Mouse (Mus musculus): ENCODE measurements around the gene Naa15.
"Not testable (repeated sequence)": the region's sequence is repeated elsewhere in the genome, so short reads cannot be mapped to it uniquely, and the experiment has no call there.

Gene Naa15

DNA sequence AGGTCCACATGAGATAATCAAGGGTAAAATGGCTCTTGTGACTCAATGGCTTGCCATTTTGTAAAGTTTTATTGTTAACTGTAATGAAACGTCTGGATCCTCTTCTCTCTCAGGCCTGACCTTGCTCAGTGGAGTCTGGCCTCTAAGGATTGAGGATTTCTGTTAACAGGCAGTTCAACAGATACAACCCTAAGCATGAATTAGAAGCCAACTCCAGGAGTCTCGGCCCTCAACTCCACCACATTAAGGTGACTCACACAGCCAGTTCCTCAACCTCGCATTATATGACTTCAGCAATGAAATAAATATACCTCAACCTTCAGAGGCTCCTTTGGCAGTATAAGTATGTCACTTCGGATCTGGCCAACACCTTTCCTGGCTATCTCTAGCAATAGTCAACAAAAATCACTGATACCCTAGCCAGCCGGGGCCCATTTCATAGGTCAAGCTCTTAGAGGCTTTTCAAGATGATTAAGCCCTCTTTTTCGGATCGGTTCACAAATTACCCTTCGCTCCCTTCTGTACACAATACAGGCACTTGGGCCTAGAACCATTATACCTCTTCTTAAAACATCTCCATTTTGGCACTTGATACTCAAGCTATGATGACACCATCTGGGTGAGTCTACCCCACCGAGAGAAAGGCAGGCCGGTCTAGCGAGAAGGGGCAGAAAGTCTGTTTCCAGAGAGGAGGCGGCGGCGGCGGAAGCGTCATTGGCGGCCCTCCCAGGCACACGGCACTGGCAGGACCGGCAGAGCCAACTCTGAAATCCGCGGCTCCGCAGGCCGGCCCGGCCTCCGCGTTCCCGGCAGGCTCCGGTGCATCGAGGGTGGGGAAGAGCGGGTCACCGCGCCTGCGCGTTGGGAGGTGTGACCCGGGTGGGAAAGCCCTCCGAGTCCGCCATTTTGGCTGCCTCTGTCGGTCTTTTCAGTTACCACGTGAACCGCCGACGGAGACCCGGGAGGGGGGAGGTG is at the start of gene Naa15:
TSS of gene Naa15 (plus strand) at position 51 of the 975 bp plus-strand sequence.
- DNase-seq (ENCODE audit: low read depth in 2 of 2, low spot score in 2 of 2): peak; percentile 93

DNA sequence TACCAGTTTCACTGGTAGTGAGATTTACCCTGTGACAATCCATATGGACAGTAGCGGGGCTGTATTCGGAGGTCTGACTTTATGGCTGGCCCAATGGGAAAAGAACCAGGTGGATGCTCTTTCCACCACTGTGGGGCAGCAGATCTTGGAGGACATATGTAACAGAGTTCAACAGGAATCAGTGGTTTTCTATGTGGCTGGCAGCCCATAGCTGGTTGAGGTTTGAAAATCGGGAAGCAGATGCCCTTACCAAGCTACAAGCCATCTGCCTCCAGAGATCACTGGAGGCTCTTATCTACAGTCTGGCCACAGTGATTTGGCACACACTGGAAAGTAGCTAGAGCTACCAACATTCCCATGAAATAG is 49.4 kb upstream of the Naa15 start:
- no peak for DNase-seq (ENCODE audit: low read depth in 2 of 2, low spot score in 2 of 2)

DNA sequence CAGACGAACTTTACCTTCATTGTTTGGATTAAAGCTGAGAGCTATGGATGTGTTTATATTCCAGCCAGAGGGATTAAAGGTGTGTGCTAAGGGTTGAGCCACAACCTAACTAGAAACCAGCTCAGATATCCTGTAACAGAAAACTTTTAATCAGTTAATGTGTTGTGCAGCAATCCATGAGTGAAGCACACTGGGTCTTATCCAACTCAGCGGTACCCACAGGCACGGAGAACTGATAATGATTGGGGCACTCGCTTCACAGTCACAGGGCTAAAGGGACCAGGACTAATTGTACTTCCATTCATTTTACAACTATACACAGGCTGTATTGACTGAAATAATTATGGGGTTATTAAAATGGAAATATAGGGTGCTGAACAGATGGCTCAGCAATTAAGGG is 48.0 kb upstream of the Naa15 start:
- no peak for DNase-seq (ENCODE audit: low read depth in 2 of 2, low spot score in 2 of 2)

GRCm38 (mm10) chr3:51368011-51368410 is 46.9 kb upstream of the Naa15 start:
- no peak for DNase-seq (ENCODE audit: low read depth in 2 of 2, low spot score in 2 of 2)

DNA sequence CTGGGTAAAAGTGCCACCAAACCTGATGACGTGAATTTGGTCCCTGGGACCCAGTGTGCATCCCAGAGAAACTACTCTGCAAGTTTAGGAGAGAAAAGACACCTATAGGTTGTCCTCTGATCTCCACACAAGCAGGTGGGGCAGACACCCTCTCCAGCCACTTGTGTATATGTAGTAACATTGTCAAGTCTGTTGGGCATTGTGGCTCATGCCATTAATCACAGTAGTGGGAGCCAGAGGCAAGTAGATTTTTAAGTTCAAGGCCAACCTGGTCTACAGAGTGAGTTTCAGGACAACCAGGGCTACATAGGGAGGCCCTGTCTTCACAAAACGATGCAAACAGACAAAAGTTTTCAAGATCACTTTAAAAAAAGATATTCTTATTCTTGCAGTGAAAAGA is 43.1 kb upstream of the Naa15 start:
- no peak for DNase-seq (ENCODE audit: low read depth in 2 of 2, low spot score in 2 of 2)

DNA sequence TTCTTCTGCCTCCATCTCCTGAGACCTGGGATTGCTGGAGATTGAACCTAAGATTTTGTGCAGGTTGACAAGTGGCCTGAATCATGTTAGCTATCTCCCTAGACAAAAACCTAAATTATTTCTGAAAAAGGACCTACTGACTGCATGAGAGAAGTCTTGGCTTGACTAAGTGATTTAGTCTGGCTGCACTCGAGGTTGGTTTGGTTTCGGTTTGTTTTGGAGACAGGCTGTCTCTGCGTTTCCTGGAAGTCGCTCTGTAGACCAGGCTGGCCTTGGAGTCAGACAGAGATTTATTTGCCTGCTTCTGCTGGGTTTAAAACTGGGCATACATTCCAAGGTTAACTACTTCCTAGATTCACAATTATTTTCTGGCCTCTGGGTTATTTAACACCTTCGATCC is 42.1 kb upstream of the Naa15 start:
- no peak for DNase-seq (ENCODE audit: low read depth in 2 of 2, low spot score in 2 of 2)

DNA sequence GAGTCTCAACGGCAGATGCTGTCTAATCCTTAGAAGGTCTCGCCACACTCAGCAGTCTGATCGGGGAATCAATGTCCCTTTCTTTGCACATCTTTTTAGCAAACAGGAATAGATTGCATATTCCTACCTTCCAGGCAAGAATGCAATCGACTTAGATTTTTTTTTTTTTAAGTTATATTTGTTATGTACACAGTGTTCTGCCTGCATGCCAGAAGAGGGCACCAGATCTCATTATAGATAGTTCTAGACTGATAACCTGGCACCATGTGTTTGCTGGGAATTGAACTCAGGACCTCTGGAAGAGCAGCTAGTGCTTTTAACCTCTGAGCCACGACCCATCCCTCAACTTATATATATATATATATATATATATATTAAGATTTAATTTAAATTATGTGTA is 41.4 kb upstream of the Naa15 start:
- no peak for DNase-seq (ENCODE audit: low read depth in 2 of 2, low spot score in 2 of 2)

DNA sequence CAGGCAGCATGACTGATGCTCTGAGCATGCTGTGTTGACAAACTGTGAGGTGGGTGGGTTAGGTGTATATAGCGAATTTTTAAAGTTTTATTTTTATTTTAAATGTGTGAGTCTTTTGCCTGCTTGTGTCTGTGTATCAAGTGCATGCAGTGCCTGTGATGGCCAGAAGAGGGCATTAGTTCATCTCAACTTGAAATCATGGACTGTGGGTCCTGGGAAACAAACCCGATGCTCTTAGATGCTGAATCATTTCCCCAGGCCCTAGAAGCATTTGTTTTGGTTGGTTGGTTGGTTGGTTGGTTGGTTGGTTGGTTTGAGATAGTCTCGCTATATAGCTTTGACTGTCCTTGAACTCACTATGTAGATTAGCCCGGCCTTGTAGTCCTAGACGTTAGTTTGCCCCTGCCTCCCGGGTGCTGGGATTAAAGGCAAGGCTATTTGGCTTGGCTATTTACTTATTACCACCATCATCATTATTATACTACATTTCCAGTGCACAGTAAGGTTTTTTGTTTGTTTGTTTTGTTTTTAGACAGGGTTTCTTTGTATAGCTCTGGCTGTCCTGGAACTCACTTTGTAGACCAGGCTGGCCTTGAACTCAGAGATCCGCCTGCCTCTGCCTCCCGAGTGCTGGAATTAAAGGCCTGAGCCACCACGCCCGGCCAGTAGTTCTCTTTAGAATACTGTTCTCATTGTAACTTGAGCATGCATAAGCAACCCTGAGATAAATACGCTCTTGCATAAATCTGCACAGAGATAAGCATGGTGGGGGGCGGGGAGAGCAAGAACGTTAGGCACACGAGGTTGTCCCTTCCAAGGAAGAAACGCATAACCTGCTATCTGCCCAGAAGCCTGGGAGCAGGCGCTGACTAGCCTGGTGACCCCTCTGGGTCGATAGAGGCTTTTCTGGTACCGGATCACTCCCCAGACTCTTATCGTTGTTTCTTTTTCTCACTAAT is 39.4 kb upstream of the Naa15 start:
- peak; percentile 45 to 61 for DNase-seq (ENCODE audit: low read depth in 2 of 2, low spot score in 2 of 2)

- peak in 1 of 2 experiments; percentile 33 for DNase-seq (ENCODE audit: low read depth in 2 of 2, low spot score in 2 of 2)
These were observed 36.9 kb upstream of the Naa15 start for GRCm38 (mm10) chr3:51377878-51378664.

DNA sequence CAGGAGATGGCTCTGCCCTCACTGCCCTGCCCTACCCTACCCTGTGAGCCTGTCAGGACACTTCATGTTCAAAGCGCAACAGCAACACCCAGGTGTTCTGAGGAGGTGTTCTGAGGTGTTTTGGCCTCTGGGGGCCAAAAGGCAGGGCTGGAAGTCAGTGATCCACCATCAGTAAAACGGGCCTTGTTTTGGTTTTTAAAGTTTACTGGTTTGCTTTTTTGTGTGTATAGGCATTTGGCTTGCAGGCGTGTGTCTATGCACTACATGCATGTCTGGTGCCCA is 36.3 kb upstream of the Naa15 start:
- DNase-seq (ENCODE audit: low read depth in 2 of 2, low spot score in 2 of 2): no peak

GRCm38 (mm10) chr3:51379786-51380659 is 34.9 kb upstream of the Naa15 start:
- no peak for DNase-seq (ENCODE audit: low read depth in 2 of 2, low spot score in 2 of 2)

DNA sequence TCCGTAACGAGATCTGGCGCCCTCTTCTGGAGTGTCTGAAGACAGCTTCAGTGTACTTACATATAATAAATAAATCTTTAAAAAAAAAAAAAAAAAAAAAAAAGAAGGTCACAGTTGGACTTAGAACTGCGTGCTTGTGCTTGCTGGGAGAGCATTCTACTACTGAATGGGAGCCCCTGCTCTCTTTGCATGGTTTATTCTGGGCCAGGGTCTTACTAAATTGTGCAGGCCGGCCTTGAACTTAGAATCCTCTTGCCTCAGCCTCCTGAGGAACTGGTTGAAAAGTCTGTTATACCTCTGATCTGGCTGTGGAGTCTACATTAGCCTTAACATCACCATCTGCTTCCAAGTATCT is 34.3 kb upstream of the Naa15 start:
- DNase-seq (ENCODE audit: low read depth in 2 of 2, low spot score in 2 of 2): no peak

GRCm38 (mm10) chr3:51383409-51383808 is 31.5 kb upstream of the Naa15 start:
- no peak for DNase-seq (ENCODE audit: low read depth in 2 of 2, low spot score in 2 of 2)

DNA sequence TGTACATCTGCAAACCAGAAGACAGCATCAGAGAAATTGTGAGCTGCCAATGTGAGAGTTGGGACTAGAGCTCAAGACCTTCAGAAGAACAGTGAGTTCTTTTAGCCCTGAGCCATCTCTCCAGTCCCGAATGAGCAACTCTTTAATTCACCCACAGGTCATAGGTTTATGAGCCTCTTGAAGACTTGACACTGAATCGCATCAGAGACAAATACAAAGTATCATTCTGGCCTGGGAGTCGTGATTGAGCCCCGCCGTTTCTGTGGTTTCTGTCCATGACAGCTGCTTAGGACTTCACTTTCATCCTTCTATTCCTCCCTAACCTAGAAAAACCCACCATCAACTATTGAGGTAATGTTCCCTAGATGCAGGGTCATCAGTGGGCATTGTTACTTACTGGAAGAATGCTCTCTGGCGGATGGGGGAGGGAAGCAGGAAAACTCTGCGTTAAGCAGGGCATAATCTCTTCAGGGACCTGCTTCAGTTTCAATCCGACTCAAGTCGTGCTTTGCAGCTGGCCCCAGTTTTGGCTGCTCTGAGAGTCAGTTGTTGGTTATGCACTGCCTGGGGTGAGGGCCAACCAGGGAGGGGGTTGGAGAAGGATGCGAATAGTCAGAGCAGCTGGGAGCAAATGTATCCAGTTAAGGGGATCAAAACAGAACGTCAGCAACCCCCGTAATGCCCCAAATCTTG is 28.4 kb upstream of the Naa15 start:
- DNase-seq (ENCODE audit: low read depth in 2 of 2, low spot score in 2 of 2): no peak

DNA sequence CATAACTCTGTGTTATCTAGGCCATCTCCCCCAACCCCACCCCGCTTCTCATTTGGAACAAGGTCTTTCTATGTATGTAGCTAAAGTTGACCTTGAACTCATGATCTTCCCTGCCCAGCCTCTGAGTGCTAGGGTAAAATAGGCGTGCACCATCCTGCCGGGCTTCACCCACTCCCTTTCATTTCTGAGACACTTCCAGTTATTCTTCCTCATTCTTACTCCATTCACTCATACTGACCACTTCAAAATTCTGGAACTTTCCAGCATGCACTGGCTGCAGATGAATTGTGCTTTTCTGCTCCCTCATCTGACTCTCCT is 27.9 kb upstream of the Naa15 start:
- no peak for DNase-seq (ENCODE audit: low read depth in 2 of 2, low spot score in 2 of 2)

DNA sequence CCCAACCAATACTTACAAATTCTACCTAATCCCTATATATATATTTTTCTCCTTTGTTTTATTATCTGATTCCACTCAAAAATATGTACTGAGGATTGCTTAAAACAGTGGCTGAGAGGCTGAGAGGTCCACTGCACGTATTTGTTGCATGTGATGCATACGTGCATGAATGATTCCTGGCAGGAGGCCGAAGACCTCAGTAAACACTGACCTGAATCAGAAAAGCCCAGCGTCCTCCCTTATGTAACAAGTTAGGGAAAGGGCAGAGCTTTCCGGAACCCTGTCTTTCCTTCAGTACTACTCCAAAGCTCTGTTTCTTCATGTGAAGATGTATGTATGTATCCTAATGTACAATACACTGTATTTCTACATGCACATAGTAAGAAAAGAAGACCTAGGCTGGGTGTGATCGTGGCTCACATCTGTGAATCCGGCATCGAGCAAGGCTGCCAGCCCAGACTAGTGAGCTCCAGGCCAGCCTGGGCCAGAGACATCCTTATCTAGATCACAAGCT is 27.0 kb upstream of the Naa15 start:
- DNase-seq (ENCODE audit: low read depth in 2 of 2, low spot score in 2 of 2): no peak

GRCm38 (mm10) chr3:51388904-51389303 is 26.0 kb upstream of the Naa15 start:
- no peak for DNase-seq (ENCODE audit: low read depth in 2 of 2, low spot score in 2 of 2)

DNA sequence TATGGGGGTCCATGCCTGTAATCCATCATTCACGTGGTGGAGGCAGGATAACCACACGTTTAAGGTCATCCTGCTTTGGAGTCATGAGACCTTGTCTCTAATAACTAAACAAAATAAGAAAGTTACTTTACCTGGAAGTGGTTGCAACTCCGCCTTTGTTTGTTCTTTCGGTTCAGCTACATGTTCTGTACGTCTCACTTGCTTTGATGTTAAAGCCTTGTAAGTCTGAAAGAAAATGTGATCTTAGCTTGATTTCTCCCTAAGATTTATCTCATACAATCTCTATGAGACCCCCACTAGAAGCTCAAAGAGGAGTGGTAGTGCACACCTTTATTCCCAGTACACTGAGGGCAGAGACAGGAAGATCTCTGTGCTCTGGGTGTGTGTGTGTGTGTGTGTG is 23.9 kb upstream of the Naa15 start:
- DNase-seq (ENCODE audit: low read depth in 2 of 2, low spot score in 2 of 2): no peak

GRCm38 (mm10) chr3:51391591-51391990 is 23.4 kb upstream of the Naa15 start:
- no peak for DNase-seq (ENCODE audit: low read depth in 2 of 2, low spot score in 2 of 2)

- not testable (repeated sequence) for DNase-seq (ENCODE audit: low read depth in 2 of 2, low spot score in 2 of 2)
These were observed 21.9 kb upstream of the Naa15 start for GRCm38 (mm10) chr3:51393018-51393417.

Data from CD8-positive naive resting alpha-beta T cell, adult 2 months (primary cell).